Mouse (Mus musculus) kidney, postnatal 0 days (tissue): ENCODE measurements around the gene Zfp94. TPM values are rescaled to one million over a fixed set of nuclear protein-coding genes. Genes with fewer than 3 reads are reported as not detected.
A peak's percentile ranks its signal among the peaks of the same experiment; 100 is the strongest.

ENCODE experiments used
- ATAC-seq: fragments of 200-750 bp; cut with Nextera tagmentation; replicated peaks from 2 replicates; pipeline ENCODE4 v1.8.0; 2017; ENCODE audit warnings: low read depth, moderate number of reproducible peaks, moderate TSS enrichment, moderate library complexity; ENCODE audit not compliant: low FRiP score
- DNase-seq: peaks from one replicate; pipeline ENCODE4 v3.0.0-alpha.2; 2016; ENCODE audit warnings: low spot score
- H3K27ac ChIP-seq: fragments of 300-500 bp; sonication (generic); 2 replicates; pipeline ENCODE4 v1.5.1; 2014; ENCODE audit warnings: mild to moderate bottlenecking
- H3K27me3 ChIP-seq: fragments of 300-500 bp; sonication (generic); 2 replicates; pipeline ENCODE4 v1.6.1; 2014; ENCODE audit warnings: low read length, mixed read lengths; ENCODE audit not compliant: insufficient read depth
- H3K36me3 ChIP-seq: fragments of 300-500 bp; sonication (generic); 2 replicates; pipeline ENCODE4 v1.6.1; 2014; ENCODE audit warnings: low read length, mixed read lengths; ENCODE audit not compliant: insufficient read depth
- H3K4me1 ChIP-seq: fragments of 300-500 bp; sonication (generic); replicated peaks from 2 replicates; pipeline ENCODE4 v1.6.1; 2014; ENCODE audit warnings: antibody characterized with exemption, low read length, mixed read lengths; ENCODE audit not compliant: insufficient read depth
- H3K4me2 ChIP-seq: fragments of 300-500 bp; sonication (generic); 2 replicates; pipeline ENCODE4 v1.6.1; 2014; ENCODE audit warnings: mild to moderate bottlenecking, low read length, moderate library complexity, mixed read lengths
- H3K4me3 ChIP-seq: fragments of 300-500 bp; sonication (generic); replicated peaks from 2 replicates; pipeline ENCODE4 v1.5.1; 2014; ENCODE audit warnings: low read depth, low read length
- H3K9ac ChIP-seq: fragments of 300-500 bp; sonication (generic); 2 replicates; pipeline ENCODE4 v1.6.1; 2014; ENCODE audit warnings: low read depth, low read length
- H3K9me3 ChIP-seq: fragments of 300-500 bp; sonication (generic); replicated peaks from 2 replicates; pipeline ENCODE4 v1.6.1; 2016; ENCODE audit warnings: low read length, inconsistent platforms, mixed read lengths
- CTCF ChIP-seq: IDR thresholded peaks from 2 replicates; pipeline ENCODE4 v1.5.1; 2016; ENCODE audit warnings: antibody characterized with exemption, low read depth, mild to moderate bottlenecking, moderate library complexity
- WGBS: fragments of 180-500 bp; shearing (Covaris S2); extraction: QIAGEN DNeasy Blood & Tissue Kit; methylation state at CpG from one replicate; pipeline ENCODE4 v1.1.7; 2014; 5-methylcytosine and 5-hydroxymethylcytosine counted together
- polyA plus RNA-seq: library from polyadenylated mRNA; unstranded; fragments of >200 nt; fragmentation: Nextera tagmentation; extraction: Ambion mirVana; gene quantifications from 2 replicates; pipeline ENCODE4 v1.2.1, GENCODE M21; 2015

Gene Zfp94
- polyA plus RNA-seq, 1 experiment from 2014 or later: 9.8 TPM

- peak; percentile 62 for TF ChIP-seq CTCF
- DNase-seq (peak; percentile 95), ATAC-seq (peak; percentile 92)
- WGBS: under 1% methylated on average over 45 of the region's 47 CpGs
- Histone ChIP-seq H3K4me3 (peak overlapping the region; percentile 76), H3K27ac (peak overlapping the region; percentile 91), H3K4me2 (peak overlapping the region; percentile 88), H3K27me3 (no peaks in the 10 kb centered on the region), H3K9ac (peak overlapping the region; percentile 75), H3K36me3 (peaks cover 32% of the 10 kb centered on the region), H3K9me3 (no peaks in the 10 kb centered on the region), H3K4me1 (0 out of 2 replicates have a peak, but pooled peaks cover 3% of the 10 kb centered on the region)
Measured at GRCm38 (mm10) chr7:24298973-24299708, 17.3 kb downstream of the Zfp94 start.

GRCm38 (mm10) chr7:24298635-24298972 lies 17.9 kb downstream of the Zfp94 start:
- DNase-seq (no peak), ATAC-seq (no peak)
- H3K4me2 ChIP-seq: peak overlapping the region; percentile 88
- H3K9ac ChIP-seq: peak overlapping the region; percentile 75
- peak overlapping the region; percentile 91 for H3K27ac ChIP-seq
- H3K27me3 ChIP-seq: no peaks in the 10 kb centered on the region
- WGBS: 0% methylated on average over 12 of the region's 12 CpGs
- peaks cover 35% of the 10 kb centered on the region for H3K36me3 ChIP-seq
- TF ChIP-seq CTCF: no peak
- 0 out of 2 replicates have a peak, but pooled peaks cover 3% of the 10 kb centered on the region for H3K4me1 ChIP-seq
- H3K4me3 ChIP-seq: peak overlapping the region; percentile 76
- H3K9me3 ChIP-seq: no peaks in the 10 kb centered on the region

DNA sequence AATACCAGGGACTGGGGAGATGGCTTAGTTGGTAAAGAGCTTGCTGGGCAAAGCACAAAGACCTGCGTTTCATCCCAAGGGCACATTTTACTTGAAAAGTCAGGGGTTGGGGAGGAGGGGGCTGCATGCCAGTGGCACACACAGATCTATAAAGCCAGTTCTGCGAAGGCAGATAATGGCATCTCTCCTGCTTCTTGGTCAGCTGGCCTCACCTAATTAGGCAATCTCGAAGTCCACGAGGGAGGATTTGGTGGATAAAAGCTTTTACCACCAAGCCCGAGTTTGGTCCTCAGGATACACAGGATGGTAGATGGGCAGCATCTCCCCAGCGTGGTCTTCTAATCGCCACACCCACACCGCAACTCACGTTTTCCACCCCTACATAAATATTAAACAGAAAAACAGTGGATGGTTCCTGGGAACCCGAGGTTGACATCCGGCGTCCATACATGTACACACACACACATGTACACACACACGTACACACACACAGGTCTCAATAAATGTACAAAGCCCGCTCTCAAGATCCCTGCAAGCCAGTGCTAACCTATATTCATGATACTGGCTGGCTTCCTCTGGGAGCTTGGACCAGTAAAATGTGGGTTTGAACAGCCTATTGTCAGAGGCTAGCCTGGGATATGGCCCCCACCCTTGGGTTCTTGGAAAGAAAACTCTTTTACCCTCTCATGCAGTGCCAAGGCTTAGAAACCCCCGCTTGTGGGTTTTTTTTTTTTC lies 18.9 kb downstream of the Zfp94 start:
- TF ChIP-seq CTCF: no peak
- ATAC-seq (no peak), DNase-seq (no peak)
- H3K36me3 ChIP-seq: peaks cover 33% of the 10 kb centered on the region
- H3K9ac ChIP-seq: no peak overlapping the region
- no peaks in the 10 kb centered on the region for H3K27me3 ChIP-seq
- no peak overlapping the region for H3K4me2 ChIP-seq
- no peak overlapping the region for H3K4me3 ChIP-seq
- H3K27ac ChIP-seq: no peak overlapping the region
- 0 out of 2 replicates have a peak, but pooled peaks cover 3% of the 10 kb centered on the region for H3K4me1 ChIP-seq
- 93% methylated on average over 15 of the region's 15 CpGs for WGBS
- no peaks in the 10 kb centered on the region for H3K9me3 ChIP-seq

DNA sequence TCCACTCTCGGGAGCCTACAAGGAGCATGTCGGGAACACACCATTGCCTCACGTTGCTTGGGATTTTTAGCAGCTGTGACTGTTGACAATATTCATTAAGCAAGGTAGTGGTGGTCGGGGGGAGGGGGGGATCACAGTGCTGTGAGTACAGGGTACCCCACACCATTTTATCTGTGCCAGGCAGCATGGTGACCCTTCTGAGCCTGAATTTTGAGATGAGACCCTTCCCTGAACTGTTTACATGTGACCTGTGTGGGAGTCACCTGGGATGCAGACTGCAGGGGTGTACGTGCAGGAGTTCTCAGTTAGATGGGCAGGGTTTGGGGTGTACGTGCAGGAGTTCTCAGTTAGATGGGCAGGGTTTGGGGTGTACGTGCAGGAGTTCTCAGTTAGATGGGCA lies 20.1 kb downstream of the Zfp94 start:
- no peaks in the 10 kb centered on the region for H3K9me3 ChIP-seq
- no peak for ATAC-seq
- H3K4me1 ChIP-seq: 0 out of 2 replicates have a peak, but pooled peaks cover 3% of the 10 kb centered on the region
- H3K36me3 ChIP-seq: peaks cover 39% of the 10 kb centered on the region
- WGBS: 93% methylated on average over 7 of the region's 7 CpGs
- no peak overlapping the region for H3K4me2 ChIP-seq
- H3K27ac ChIP-seq: no peak overlapping the region
- DNase-seq: no peak
- TF ChIP-seq CTCF: no peak
- H3K27me3 ChIP-seq: no peaks in the 10 kb centered on the region
- H3K4me3 ChIP-seq: no peak overlapping the region
- no peak overlapping the region for H3K9ac ChIP-seq

- Histone ChIP-seq H3K36me3 (peaks cover 44% of the 10 kb centered on the region), H3K4me1 (0 out of 2 replicates have a peak, but pooled peaks cover 3% of the 10 kb centered on the region), H3K27me3 (no peaks in the 10 kb centered on the region), H3K9me3 (no peaks in the 10 kb centered on the region), H3K27ac (no peak overlapping the region), H3K9ac (no peak overlapping the region), H3K4me3 (no peak overlapping the region), H3K4me2 (no peak overlapping the region)
- DNase-seq (no peak), ATAC-seq (no peak)
- WGBS: 97% methylated on average over 7 of the region's 7 CpGs
- no peak for TF ChIP-seq CTCF
Measured at GRCm38 (mm10) chr7:24295376-24295775, 21.1 kb downstream of the Zfp94 start.

GRCm38 (mm10) chr7:24294763-24295162 lies 21.7 kb downstream of the Zfp94 start:
- 98% methylated on average over 4 of the region's 4 CpGs for WGBS
- DNase-seq (no peak), ATAC-seq (no peak)
- Histone ChIP-seq H3K9me3 (no peaks in the 10 kb centered on the region), H3K4me3 (no peak overlapping the region), H3K4me1 (0 out of 2 replicates have a peak, but pooled peaks cover 3% of the 10 kb centered on the region), H3K4me2 (no peak overlapping the region), H3K36me3 (peaks cover 50% of the 10 kb centered on the region), H3K9ac (no peak overlapping the region), H3K27ac (no peak overlapping the region), H3K27me3 (no peaks in the 10 kb centered on the region)
- no peak for TF ChIP-seq CTCF
